Mouse (Mus musculus) heart, adult 18-20 months (tissue): ENCODE data around the gene Osbpl2. TPM values are rescaled to one million over a fixed set of nuclear protein-coding genes. Genes with fewer than 3 reads are reported as not detected.

ENCODE experiments used
- DNase-seq, 2 experiments: peaks; one replicate each; pipeline ENCODE4 v3.0.0; 2021 to 2022; ENCODE audit warnings: mixed read lengths in 1 of 2
- microRNA-seq, 2 experiments: library from miRNA; unstranded; fragments of <30 nt; microRNA quantifications; one replicate each; pipeline ENCODE4 v1.2.0; 2022
- total RNA-seq, 2 experiments: library from RNA; stranded (reverse); gene quantifications; 2 replicates each; pipeline ENCODE4 v1.2.3; 2021

Osbpl2 gene
- total RNA-seq, 2 experiments from 2014 or later, result 32.9 to 36.0 TPM

DNA sequence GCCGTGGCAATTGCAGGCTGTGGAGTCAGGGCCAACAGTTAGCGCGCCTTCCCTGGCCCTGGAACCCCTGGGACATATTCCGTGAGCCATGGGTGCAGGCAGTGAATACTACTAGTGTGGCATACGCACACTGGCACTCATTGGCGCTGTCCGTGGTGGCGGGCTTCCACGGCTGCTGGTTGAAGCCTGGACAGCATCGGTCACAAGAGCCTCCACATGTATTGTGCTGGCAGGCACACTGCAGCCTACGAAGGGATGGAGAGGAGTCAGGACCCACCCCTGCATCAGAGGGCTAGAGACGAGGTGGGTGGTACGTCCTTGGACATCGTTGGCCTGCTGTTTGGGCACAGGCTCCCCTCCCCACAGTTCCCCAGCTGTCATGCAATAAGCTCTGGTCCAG lies 83.2 kb downstream of the Osbpl2 start:
- DNase-seq, result no peak

DNA sequence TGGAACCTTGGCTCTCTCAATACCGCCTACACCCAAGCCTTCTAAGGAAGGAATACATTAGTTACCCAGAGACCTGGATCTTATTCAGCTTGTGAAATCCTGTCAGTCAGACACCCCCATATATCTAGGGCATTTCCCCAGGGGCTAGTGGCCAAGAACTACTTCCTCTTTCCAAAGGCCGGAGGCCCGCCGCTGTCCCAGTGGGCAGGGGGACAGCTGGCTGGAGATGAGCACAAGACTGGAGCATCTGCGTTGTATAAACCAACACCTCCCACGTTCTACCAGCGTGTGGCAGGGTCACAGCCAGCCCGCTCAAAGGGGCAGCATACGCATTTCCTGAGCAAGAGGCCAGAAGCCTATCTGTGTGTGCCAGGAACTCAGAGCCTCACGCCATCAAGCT lies 83.7 kb downstream of the Osbpl2 start:
- DNase-seq, result no peak

DNA sequence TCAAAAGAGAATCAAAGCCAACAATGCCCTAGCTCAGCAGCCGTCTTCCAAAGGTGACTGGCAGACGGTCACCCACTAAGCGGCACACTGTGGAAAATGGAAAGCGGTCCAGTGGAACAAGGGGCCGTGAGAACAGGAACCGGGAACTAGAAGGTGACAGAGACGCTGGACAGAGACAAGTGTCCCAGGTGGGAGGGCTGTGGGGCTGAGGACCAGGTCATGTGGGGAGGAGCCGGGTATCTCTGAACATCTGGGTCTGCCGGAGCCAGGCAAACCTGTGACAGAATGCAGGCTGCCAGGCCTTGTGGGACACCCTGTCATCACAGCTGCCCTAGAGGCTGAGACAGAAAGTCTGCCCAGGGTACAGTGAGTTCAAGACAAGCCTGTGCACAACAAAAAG lies 85.4 kb downstream of the Osbpl2 start:
- DNase-seq, result peak; percentile 78 to 85

DNA sequence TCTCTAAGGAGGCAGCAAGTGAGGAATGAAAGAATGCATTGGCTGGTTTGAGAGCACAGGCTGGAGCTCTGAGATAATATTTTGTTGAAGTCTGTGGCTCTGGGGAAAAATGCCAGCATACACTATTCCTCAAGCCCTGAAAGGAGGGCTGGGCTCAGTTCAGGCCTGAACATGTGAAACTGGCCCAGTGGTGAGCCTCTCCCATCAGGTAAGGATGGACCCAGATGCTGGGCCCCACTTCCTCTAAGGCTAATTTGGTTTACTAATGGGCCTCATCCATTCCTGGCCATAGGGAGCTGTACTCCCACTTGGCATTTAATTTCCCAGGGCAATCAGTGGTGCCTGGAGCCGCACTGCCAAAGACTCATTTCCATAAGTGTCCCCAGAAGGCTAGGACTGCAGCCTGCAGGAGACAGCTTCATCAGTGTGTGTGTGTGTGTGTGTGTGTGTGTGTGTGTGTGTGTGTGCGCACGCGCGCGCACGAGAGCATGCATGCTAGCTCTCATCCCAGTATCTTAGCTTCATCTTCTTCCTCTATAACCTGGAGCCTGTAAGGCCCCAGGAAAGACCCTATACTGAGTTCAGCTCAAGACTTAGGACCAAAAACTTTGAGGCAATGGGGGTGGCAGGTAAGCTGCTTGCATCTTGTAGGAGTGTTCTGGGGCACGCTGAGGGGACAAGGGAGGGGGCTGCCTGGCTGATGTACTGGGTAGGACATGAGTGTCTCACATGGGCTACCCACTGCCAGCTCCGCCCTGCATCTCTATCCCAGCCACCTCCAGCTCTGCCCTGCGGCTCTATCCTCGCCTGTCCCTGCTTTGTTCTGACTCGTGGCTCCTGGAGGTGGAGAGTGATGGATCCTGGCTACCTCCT lies 86.2 kb downstream of the Osbpl2 start:
- DNase-seq, result no peak

DNA sequence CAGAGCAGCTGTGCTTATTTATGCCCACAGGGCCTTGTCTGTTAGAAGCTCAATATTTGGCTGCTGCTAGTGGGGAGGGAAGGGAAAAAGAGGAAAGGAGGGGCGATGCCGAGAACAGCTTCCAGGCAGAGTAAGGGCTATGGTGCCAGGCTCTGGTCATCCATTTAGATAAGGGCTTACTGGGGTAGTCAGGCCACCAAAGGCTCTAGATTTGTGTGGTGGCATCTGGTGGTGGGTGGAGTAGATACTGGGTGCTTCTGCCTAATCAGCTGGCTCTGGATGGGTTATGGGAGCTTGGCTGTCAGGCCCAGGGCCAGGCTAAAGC lies 86.8 kb downstream of the Osbpl2 start:
- DNase-seq, result peak; percentile 73 to 89

DNA sequence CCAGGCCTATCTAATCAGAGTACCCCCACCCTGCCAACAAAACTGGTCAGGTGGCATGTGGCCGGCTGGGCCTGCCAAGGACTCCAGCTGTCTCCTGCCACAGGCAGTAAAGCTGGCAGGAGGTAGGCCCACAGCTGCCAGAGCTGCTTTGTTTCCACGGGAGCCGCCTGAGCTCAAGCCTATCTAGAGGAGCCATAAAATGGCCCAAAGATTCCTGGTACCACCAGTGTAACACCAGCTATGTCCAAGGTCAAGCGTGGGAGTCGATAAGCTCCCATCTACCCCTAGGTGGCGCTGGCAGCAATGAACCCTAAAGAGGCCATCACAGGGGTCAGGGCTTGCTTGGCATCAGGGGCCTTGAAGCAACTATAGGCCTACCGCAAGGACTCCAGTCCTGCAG lies 88.7 kb downstream of the Osbpl2 start:
- DNase-seq, result peak; percentile 79 to 87

DNA sequence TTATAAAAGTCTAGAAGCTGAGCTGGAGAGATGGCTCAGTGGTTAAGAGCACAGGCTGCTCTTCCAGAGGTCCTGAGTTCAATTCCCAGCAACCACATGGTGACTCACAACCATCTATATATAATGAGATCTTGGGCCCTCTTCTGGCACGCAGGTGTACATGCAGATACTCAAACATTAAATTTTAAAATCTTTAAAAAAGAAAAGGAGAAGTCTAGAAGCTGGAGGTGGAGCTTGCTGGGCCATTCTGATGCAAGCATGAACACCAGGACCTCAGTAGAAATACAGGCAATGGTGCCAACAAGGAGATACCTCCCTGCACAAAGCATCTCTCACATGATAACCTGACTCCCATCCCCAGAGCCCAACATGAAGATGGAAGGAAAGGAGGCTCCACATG lies 89.9 kb downstream of the Osbpl2 start:
- no peak for DNase-seq

DNA sequence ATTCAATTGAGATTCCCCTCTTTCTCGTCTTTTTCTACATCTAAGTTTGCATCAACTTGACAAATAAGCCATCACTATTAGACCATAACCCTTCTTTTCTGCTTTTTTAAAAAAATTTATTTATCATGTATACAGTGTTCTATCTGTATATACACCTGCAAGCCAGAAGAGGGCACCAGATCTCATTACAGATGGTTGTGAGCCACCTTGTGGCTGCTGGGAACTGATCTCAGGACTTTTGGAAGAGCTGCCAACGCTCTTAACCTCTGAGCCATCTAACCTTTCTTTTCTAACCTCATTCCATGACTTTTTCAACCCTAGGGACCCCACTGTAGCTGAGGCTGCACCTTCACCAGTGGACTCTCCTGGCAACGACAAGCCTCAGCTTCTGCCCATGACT lies 93.1 kb downstream of the Osbpl2 start:
- no peak for DNase-seq

Small RNA genes within 50 kb of the gene (microRNA-seq; reads per million reads assigned to microRNA genes)
- 0 reads per million in 2 experiments for gene Mir7005

Other genes starting within 250 kb of the Osbpl2 start
- gene Taf4, start 142.7 kb upstream of the Osbpl2 start, total RNA-seq, result 10 to 100 TPM; 17.1 to 17.7 TPM
- gene Lsm14b, start 94.3 kb upstream of the Osbpl2 start, total RNA-seq, result 10 to 100 TPM; 62.0 to 62.3 TPM
- 100 to 1,000 TPM; 151 to 161 TPM for gene Psma7, start 76.9 kb upstream of the Osbpl2 start, total RNA-seq
- gene Ss18l1, start 76.8 kb upstream of the Osbpl2 start, total RNA-seq, result 1 to 10 TPM; 1.9 TPM
- 10 to 100 TPM; 27.3 to 31.7 TPM for gene Mtg2, start 48.7 kb upstream of the Osbpl2 start, total RNA-seq
- gene Hrh3, start 14.8 kb upstream of the Osbpl2 start, total RNA-seq, result not detected
- gene Adrm1, start 52.2 kb downstream of the Osbpl2 start, total RNA-seq, result 10 to 100 TPM; 84.0 to 86.8 TPM
- gene Lama5, start 106.6 kb downstream of the Osbpl2 start, total RNA-seq, result 10 to 100 TPM; 72.2 to 78.5 TPM
- 100 to 1,000 TPM; 561 to 600 TPM for gene Rps21, start 138.1 kb downstream of the Osbpl2 start, total RNA-seq
- 10 to 100 TPM; 10.9 TPM for gene Cables2, start 154.2 kb downstream of the Osbpl2 start, total RNA-seq
- gene Rbbp8nl, start 170.6 kb downstream of the Osbpl2 start, total RNA-seq, result not detected
- under 1 TPM; 0.35 to 0.80 TPM for gene Gata5, start 215.4 kb downstream of the Osbpl2 start, total RNA-seq